Mouse (Mus musculus) urinary bladder, adult 2 months (tissue): Measurements from ENCODE around the gene Ctnnbip1. TPM values are rescaled to one million over a fixed set of nuclear protein-coding genes. Genes with fewer than 3 reads are reported as not detected.
"Not testable (repeated sequence)": the region's sequence is repeated elsewhere in the genome, so short reads cannot be mapped to it uniquely, and the experiment has no call there.

ENCODE experiments used
- DNase-seq: peaks from one replicate; pipeline ENCODE4 v3.0.0; 2022; ENCODE audit warnings: low spot score
- polyA plus RNA-seq: library from polyadenylated mRNA; depleted of rRNA; stranded (reverse); fragments of >200 nt; gene quantifications from 2 replicates; pipeline ENCODE4 v1.2.3, GENCODE M21; 2012

Ctnnbip1 gene
- polyA plus RNA-seq, 1 experiment = 11.7 TPM

DNA sequence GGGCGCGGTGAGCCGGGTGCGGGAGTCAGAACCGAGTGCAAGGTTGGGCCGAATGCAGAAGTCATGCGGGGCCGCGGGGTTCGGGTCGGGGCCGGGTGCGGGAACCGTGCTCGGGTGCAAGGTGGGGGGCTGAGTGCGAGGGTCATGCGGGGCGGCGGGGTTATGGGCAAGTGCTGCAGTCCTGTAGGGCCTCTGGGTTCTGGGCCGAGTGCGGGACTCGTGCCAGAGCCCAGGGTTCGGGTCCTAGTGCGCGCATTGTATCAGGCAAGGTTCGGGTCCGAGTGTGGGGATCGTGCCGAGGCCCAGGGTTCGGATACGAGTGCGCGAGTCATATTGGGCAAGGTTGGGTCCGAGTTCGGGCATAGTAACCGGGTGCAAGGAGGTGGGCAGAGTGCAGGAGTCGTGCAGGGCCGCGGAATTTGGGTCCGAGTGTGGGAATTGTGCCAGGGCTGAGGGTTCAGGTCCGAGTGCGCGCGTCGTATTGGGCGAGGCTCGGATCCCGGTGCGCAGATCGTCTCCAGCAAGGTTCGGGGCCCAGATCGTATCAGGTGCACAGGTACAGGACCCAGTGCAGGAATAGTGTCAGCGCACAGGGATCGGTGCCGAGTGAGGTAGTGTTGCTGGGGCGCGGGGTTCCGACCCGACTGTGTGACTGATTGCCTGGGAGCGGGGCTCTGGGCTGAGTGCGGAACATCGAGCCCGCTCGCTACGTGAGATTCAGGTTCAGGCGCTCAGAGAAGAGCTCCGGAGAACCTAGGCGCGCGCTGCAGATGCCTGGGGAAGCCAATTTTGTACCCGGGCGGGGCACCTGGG is 69.0 kb downstream of the Ctnnbip1 start:
- peak; percentile 43 for DNase-seq

- no peak for DNase-seq
Measured at GRCm38 (mm10) chr4:149587596-149588168, 69.6 kb downstream of the Ctnnbip1 start.

DNA sequence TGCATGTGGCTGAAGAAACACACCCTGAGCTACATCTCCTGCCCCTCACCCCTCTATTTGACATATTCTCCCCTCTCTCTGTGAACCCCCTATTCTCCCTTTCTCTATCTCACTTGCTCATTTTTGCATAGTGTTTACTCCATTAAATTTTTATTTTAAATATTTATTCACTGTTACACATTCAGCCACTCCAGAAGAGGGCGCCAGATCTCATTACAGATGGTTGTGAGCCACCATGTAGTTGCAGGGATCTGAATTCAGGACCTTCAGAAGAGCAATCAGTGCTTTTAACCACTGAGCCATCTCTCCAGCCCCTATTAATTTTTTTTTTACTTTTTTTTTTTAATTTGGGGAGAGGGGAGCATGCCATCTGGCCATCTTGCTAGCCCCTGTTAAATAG is 72.2 kb downstream of the Ctnnbip1 start:
- no peak for DNase-seq

GRCm38 (mm10) chr4:149591486-149591885 is 73.5 kb downstream of the Ctnnbip1 start:
- DNase-seq = no peak

GRCm38 (mm10) chr4:149594913-149595581 is 77.0 kb downstream of the Ctnnbip1 start:
- DNase-seq = no peak

GRCm38 (mm10) chr4:149597641-149598208 is 79.7 kb downstream of the Ctnnbip1 start:
- no peak for DNase-seq

GRCm38 (mm10) chr4:149599549-149599948 is 81.5 kb downstream of the Ctnnbip1 start:
- no peak for DNase-seq

- DNase-seq = no peak
Measured at GRCm38 (mm10) chr4:149600130-149600529, 82.1 kb downstream of the Ctnnbip1 start.

- DNase-seq = no peak
Measured at GRCm38 (mm10) chr4:149601484-149601883, 83.4 kb downstream of the Ctnnbip1 start.

GRCm38 (mm10) chr4:149602236-149602635 is 84.2 kb downstream of the Ctnnbip1 start:
- DNase-seq = no peak

- no peak for DNase-seq
Measured at GRCm38 (mm10) chr4:149603860-149604259, 85.8 kb downstream of the Ctnnbip1 start.

DNA sequence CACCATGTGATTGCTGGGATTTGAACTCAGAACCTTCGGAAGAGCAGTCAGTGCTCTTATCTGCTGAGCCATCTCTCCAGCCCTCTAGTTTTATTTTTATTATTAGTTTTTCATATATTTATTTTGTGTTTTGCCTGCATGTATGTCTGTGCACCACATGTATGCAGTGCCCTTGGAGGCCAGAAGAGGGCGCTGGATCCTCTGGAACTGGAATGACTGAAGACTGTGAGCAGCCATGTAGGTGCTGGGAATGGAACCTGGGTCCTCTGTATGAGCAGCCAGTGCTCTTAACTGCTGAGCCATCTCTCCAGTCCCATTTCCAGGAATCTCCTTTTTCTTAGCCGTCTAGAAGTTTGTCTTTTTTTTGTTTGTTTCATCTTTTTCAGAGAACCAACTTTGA is 86.5 kb downstream of the Ctnnbip1 start:
- DNase-seq = no peak

DNA sequence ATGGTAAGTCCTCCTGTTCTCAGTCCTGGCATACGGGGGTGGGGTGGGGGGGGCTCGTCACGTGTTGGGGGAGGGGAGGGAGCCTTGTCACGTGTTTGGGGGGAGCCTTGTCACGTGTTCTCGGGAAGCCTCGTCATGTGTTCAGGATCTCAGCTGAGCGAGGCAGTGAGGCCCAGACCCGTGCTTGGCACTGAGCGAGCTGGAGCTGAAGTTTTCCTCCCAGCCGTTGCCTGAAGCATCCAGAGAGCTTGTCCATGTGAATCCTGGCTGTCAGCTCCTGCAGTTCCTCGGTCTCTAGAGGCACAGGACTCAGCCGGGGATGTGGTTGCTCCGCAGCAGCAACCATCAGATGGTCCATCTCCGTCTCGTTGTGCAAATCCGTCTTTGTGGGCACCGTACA is 88.0 kb downstream of the Ctnnbip1 start:
- DNase-seq = no peak

- no peak for DNase-seq
Measured at GRCm38 (mm10) chr4:149606766-149607358, 88.8 kb downstream of the Ctnnbip1 start.

- DNase-seq = no peak
Measured at GRCm38 (mm10) chr4:149607591-149608308, 89.7 kb downstream of the Ctnnbip1 start.

- no peak for DNase-seq
Measured at GRCm38 (mm10) chr4:149608309-149608638, 90.2 kb downstream of the Ctnnbip1 start.

GRCm38 (mm10) chr4:149609256-149610025 is 91.4 kb downstream of the Ctnnbip1 start:
- no peak for DNase-seq

GRCm38 (mm10) chr4:149611376-149612044 is 93.5 kb downstream of the Ctnnbip1 start:
- DNase-seq = no peak

DNA sequence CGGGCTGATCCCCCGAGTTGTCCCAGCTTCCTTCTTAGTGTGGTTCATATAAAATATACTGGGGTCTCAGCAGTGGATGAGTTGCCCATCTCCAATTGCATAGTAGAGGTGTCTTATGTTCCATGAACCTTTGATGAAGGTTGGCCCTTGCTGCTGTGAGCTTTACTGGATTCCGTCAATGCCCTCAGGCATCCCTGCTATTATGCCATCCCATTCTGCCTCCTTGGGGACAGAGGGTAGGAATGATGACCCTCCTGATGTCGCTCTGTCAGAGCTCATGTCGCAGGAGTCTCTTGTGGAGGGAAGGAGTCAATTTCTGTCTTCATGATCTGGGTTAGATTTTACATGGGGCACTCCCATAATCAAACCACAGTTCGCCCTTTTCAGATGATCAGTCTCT is 95.5 kb downstream of the Ctnnbip1 start:
- not testable (repeated sequence) for DNase-seq

DNA sequence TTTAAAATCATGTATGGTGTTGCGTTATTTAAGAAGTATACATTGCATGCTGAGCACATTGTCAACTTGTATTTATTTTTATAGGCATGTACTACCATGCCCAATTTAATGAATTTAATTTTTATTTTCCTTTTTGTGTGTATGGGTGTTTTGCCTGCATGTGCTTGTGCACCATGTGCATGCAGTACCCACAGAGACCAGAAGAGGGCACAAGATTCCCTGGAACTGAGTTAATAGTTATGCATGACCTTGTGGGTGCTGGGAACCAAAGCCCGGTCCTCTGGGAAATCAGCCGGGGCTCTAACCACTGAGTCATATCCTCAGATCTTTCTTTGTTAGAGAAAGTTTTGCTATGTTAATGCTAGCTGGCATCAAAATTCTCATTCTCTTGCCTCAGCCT is 96.8 kb downstream of the Ctnnbip1 start:
- DNase-seq = no peak
